Mouse (Mus musculus) cerebellum, postnatal 14 days (tissue): ENCODE results near the gene Mrgpre.

ENCODE experiments used
- DNase-seq, 2 experiments: peaks; one replicate each; pipeline ENCODE4 v3.0.0; 2021; ENCODE audit warnings: mixed read lengths in 2 of 2

Mrgpre gene

DNA sequence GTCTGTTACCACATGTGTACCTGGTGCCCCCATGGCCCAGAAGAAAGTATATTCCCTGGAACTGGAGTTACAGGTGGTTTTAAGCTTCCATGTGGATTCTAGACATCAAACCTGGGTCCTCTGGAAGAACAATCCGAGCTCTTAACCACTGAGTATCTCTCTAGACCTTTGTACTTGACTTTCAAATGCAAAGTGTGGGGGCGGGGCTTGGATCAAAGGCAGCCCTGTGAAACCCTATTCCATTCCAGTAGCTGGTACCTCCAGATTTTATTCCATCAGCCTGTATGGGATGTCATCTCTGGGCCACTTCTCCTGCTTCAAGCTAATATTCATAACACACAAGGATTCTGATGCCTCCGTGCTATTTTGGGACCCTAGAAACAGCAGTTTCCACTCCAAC is 8.2 kb downstream of the Mrgpre start:
- DNase-seq: no peak

DNA sequence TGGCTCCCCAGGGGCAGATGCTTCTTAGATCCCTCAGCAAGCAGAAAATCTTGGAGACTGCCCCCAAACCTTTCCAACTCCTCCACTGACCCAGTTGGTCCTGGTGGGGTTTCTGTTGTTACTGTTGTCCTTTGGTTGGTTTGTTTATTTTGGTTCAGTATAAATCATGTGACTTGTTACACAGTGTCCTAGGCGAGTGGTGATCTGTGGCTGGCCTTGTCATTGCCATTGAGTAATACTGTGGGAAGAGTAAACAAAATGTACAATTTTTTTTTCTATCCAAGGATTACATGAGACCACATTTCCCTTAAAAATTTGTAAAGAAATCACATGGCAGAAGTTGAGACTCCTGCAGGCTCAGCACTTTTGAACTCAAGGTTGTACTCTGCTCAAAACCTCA is 14.8 kb downstream of the Mrgpre start:
- no peak for DNase-seq

DNA sequence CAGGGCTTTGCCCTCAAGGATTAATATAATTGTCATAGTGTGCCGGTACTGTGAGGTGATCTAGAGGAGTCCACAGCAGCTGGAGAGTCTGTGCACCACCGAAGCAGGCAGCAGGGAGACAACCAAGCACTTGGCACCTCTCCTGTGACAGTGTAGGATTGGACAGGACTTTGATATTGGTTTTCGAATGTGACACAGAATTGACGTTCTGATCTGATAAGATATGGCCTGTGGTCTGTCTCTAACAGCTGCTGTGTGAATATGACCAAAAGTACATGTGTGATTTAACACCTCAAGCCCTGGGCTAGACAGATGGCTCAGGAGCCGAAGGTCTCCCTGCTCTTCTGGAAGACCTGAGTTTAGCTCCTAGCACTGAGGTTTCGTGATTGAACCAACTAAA is 16.0 kb downstream of the Mrgpre start:
- no peak for DNase-seq

DNA sequence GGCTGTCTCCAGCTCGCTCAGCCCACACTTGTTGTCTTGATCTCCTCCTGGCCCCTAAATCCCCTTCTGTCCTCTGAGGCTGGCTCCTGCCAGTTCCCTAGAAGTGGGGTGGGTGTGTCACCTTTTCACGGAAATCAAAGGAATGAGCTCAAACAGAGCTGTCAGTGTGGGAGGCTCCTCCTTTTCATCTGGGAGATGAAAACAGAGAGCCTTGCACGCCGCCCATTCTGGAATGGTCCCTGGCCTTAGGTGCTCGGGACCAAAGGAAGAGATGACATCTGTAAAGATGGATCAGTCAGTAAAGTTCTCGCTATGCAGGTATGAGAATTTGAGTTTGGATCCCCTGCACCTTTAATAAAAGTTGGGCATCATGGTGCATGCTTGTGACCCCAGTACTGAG is 17.4 kb downstream of the Mrgpre start, which contains the start of gene Mrgprg:
Gene Mrgprg, minus strand, starts transcription at position 101 of the 400 bp plus-strand sequence.
- no peak for DNase-seq

DNA sequence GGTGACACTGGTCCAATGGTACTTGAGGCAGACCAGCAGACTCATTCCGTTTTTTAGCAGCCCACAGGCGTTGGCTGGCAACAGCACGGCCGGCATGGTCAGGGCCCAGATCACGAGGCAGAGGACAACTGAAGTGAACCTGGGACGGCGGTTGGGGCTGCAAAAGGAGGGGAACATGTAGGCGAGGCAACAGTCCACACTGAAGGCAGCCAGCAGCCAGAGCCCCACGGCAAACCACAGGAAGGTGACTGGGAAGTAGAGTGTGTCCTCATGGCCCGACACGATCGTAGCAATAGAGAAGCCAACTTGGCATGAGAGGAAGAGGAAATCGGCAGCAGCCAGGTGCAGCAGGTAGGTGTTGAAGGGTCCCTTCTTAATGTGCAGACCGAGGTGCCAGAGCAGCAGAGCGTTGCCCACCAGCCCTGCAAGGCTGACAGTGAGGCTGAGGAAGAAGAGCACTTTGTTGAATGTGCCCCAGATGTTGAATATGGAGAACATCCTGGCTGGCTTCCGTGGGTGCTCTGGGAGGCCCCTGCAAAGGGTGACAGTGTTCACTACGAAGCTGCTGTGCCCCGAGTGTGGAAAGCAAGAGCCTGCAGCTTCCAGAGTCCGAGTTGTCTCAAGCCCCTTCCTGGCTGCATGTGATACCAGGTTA is 19.3 kb downstream of the Mrgpre start:
- DNase-seq: no peak

DNA sequence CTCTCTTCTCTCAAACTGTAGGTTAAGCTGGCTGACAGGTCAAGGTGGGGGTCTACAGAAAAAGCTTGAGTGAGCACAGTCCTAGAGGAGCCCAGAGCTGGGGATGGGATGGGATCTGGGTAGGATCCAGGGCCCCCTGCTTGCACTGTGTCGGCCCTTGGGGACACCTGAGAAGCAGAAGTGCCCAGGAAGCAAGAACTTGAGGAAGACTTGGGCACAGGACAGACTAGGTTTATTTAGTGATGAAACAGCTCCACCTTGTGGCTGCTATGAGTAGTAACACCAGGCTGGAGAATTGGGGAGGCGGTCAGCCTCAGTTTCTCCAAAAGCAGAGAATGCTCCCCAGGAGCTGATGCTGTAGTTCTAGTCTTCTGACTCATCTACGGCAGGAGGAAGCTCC is 20.5 kb downstream of the Mrgpre start:
- peak; percentile 50 to 59 for DNase-seq

DNA sequence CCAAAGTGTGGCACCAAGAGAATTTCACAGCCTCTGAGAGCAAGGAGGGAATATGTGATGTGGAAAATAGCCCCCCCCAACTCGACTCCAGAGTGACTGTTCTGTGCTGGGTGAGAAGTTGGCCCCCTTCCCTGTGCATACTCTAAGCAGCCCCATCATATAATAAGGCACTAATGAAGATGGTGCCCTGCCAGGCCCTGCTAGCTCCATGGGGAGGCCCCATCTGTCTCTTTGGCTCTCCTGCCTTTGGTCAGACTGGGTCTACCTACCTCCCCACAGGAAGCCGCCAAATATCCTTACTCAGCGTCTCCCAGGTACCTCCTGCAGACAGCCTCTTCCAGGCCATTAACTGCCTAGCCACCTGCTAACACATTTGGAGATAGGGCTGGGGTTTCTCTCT is 25.3 kb downstream of the Mrgpre start:
- peak; percentile 78 to 92 for DNase-seq

DNA sequence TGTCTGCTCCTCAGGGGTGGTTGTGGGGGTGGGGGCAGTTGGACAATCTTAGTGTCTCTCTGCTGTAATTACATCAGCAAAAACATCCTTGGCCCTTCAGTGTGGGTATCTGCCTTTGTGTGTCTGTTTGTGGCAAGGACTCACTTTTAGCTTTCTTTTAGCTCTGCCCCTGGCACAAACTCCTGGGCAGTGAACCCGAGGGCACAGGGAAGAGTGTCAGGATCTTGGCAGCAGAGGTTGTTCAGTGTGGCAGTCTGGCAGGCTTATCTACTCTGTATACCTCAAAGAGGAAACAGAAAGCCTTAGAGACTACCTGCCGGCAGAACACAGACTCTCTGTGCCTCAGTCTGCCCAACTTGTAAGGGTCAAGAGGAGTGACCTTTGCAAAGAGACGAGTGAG is 26.6 kb downstream of the Mrgpre start:
- DNase-seq: no peak

DNA sequence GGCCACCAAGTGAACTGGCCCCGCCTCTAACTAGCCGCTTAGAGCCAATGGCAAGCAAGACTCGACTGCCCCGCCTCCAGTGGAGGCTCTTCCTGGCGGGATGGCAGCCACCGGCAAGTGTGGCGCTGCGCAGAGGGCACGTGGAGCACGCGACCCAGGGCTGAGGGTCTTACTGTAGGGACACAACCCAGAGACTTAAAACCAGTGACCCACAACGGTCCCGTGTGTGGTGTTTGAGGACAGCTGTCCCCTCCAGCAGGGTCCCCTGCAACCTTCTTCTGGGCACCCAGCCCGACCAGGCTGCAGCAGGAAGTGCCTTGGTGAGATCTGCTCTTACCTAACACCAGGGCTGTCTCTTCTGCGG is 27.3 kb downstream of the Mrgpre start:
- peak; percentile 67 to 73 for DNase-seq

DNA sequence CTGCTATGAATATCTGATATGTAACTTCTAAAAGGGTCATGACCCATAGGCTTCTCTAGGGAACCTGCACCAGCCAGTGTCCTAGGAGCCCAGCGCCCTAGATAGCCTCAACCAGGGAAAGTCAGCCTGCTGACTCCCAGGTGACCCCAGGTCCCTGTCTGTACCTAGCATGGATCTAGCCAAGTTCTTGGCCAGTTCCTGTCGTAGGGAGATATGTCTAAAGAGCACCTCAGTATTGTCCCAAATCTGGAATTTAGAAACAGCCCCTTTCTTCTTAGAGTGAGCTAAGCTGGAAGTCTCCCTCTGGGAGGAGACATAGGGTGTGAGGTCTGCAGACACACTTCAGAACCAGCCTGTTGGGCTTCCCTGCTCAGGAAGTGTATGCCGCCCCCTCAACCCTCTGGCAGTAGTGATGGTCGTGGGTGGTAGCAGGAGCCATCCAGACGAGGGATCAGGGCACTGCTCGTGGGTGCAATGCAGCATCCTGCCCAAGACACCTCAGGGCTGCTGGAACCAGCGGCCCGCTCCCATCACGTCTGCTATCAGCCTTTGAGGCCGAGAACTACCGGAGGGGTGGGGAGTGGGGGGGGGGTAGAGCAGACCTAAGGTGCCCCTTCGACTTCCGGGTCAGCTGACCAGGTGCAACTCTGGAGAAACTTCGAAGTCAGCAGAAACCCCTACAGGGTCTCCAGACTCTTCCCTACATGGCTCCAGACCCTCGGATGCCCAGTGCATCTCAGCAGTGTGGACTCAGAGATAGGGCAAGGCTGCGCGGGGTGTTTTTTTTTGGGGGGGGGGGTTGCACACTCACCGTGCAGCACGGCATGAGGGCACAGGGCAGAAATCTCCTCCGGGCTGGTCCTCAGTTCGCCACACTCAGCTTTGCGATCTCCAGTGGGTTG is 27.9 kb downstream of the Mrgpre start, which contains the start of gene Osbpl5:
Gene Osbpl5, minus strand, starts transcription at position 861 of the 902 bp plus-strand sequence.
- DNase-seq: no peak

DNA sequence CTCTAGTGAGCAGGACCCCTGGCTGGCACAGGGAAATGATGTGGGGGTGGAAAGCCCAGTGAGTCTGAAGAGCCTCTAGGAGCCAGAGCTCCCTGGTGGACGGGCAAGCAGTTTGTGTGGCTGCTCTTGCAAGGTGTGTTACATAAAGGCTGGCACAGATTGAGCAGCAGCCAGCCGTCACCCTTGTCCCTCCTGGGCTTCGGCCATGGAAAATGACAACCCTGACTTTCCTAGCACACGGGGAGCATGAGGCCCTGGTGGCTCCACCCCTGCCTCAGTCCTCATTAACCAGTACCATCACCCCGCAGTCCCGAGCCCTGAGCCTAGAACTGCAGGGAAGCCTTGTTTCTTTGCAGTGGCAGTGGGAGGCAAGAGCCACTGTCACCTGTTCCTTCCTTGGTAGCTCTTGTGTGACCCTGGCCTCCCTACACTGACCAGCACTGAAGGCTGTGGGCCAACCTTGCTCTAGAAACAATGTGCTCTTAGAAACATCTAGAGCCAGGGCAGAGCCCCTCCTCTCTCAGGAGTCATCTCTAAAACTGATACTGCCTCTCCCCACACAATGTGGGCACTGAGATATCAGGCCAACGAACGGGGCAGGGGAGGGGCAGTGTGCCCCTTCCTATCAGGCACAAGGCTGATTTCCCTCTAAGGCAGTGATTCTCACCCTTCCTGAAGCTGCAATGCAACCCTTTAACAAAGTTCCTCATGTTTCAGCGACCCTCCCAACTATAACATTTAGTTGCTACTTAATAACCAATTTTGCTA is 28.8 kb downstream of the Mrgpre start:
- DNase-seq: no peak

DNA sequence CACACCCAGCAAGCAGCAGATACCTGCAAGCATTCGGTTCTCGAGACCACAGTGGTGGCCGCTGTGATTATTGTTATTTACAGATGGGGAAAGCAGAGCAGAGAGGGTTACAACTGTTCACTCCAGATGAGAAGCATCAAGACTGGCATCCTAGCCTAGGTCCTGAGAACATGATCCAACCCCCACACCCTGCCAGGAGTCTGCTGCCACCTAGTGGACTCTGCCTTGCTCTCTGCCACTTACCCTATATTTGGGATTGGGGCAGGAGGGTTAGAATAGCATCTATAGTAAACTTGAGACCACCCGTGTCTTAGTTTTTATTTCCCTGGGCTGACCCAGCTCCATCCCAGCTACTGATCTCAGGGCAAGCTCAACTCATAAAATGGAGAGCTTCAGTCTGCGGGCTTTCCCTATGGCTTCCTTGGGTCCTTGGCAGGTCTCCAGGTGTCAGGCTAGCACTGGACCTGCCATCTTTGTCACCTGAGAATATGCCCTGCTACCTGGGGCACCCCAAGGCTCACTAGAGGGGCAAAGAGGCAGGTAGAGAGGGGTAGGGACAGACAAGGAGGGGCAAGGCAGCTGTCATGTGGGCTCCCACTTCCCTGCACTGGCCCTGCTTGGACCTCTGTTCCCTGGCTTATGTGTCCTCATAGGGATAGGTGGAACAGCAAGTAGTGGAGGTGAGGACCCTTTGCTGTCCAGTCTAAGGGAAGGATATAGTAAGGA is 30.1 kb downstream of the Mrgpre start:
- DNase-seq: peak; percentile 70 to 81

DNA sequence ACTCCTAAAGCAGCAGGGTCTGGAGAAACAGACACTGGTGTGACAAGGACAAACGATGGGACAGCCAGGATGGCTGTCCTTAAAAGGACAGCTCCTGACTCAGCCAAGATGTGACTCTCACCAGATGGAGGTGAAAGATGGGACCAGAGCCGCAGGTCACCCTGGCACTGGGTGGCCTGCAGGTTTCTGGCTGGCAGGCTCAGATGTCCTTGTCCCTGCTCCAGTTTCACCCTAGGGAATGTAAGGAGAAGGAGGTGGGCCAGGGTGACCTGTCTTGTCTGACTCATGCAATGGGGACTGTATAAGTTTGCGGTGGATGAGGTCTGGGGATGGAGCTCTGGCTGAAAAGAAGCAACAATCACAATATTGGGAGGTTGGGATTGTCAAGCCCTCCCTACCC is 31.7 kb downstream of the Mrgpre start:
- DNase-seq: peak in 1 of 2 experiments; percentile 36

DNA sequence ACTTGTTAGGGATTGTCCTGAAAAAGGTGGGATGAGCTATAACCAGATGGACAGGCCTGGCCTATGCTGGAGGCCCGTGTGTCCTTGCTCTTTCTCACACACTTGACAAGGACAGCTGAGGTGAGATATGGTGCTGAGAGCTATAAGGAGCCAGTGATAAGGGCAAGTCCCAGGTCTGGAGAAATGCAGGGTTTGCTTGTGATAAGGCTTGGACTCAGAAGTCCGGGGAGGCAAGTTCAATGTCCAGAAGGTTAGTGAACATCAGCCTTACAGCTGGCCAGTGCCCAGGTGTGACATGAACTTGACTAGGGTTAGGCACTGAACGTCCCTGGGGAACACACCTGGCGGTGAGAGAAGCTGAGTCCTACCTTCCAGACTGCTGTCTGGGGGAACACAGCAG is 32.2 kb downstream of the Mrgpre start:
- no peak for DNase-seq

DNA sequence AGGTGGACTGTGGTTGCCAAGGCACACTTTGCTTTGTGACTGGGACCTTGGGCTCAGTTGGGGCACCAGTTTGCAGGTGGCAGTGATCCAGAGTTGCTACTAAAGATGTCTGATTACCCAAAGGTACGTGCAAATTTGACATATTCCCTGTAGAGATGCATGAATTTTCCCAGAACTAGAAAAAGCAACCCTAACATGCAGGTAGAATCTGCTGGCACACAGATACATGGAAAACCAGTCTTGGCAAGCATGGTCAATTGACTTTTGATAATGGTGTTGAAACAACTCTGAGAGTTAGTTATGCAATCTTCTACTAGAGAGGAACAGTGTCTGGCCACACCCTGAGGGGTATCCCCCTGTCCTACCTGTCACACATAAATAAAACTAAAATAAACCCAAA is 32.9 kb downstream of the Mrgpre start:
- no peak for DNase-seq

DNA sequence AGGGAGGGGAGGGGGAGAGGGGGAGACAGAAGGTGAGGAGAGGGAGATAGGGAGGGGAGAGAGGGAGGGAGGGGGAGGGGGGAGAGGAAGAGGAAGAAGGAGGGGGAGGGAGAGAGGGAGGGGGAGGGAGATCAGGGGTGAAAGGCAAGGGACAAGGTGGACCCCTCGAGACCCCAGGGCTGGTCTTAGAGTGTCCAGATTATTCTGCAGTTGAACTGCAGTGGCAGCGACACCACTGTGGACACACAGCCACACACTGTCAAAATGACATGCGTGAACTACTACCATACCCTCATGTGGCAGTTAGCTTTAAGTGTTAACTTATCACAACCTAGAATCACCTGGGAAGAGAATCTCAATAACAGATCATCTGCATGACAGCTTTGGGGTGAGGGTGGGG is 35.3 kb downstream of the Mrgpre start:
- DNase-seq: no peak

DNA sequence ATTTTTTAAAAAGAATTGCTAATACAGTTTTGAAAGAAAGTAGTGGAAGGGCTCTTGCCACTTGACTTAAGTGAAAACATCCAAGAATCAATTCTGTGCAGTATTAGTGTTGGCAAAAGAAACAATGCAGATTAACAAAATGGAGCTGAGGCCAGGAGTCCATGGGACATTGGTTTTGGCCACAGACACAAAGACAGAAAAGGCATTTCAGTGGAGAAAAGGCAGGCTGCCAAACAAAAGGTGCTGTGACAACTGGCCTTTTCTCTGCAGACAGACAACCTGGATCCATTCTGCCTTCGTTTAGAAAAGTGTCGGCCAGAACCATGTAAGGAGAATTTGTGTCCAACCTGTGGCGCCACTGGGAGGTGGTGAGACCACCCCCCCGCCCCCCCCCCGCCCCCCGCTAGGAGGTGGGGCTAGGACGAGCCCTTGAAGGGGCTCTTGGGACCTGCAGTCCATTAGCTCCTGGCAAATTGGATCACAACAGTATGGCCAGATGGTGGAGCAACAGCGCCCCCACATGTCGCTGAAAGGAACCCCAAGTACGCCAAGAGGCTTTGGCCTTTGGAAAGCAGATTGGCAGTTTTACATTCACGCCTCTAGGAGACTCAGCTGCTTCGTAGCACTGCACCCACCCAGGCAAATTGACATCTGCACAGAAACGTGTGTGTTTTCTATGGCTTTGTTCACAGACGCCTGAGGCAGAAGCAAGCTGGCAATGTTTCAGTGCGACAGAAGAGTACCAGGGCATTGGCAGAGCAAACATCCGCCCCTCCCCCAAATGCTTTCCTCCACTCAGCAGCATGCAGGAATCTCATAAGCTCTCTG is 36.0 kb downstream of the Mrgpre start:
- peak; percentile 94 to 96 for DNase-seq

DNA sequence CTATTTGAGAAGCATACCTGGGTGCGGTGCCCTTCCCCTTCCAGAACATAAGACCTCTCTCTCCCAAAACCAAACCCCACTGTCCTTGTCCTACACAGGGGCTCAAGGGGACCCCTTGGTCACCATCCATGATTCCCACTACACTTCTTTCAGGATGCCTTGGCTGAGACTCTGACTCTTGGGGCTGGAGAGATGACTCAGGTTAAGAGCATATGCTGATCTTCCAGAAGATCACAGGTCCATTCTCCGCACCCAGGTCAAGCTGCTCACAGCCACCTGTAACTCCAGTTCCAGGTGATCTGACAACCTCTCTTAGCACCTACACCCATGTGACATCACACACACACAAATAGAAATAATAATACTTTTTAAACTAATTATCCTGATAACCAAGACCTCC is 43.6 kb downstream of the Mrgpre start:
- no peak for DNase-seq

DNA sequence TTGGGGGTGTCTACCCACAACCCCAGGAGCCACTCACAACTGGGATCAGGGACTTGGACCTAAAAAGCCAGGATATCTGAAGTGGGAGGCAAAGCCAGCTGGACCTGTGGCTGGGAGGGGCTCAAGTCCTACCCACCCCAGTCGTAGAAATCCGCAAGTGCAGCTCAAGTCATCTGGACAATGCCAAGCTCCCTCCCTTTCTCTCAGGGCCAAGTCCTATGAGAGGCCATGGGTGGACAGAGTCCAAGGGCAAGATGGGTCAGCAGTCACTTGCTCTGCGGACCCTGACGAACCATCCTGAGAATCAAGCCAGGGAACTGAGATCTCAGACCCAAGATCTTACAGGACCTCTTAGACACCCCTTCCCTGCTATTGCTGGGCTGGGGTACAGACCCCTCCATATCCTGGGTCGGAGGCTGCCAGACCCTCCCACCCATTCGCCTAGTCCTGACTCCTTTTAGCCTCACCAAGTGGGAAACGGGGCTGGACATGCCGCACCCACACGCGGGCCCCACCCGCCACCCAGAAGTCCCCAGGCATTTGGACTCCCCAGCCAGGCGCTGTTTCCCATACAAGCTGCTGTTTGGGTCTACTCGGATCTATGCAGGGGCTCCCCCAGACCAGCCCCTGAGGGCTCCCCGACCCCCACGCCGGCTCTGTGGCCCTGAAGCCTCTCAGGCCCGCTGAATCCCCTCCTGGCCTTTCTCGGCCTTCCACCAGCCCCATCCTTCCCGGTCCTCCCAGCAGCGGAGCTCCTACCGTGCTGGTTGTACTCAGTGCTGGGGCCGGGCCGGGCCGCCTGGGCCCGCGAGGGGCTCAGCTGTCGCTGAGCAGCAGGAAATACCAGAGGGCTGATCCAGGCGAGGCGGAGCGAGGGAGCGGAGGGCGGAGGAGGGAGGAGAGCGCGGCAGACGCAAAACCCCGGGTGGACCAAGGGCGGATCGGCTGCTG is 44.5 kb downstream of the Mrgpre start:
- DNase-seq: peak; percentile 75 to 81

DNA sequence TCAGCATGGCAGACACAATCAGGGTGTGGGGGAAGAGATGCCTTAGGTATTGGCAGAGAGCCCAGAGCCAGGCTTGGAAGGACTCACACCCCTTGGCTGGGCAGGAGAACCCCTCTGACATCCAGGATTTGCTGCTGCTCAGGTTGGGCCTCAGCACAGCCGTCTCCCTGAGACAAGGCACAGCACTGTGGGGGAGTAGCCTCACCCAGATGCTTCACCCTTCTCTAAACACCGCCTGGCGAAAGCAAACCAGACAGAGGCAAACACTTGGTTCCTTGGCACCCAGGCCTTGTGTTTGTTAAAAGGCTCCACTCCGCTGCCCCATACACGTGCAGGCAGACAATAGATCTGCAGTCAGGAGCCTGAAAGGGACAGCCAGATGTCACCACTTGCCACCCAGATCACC is 45.7 kb downstream of the Mrgpre start:
- DNase-seq: peak; percentile 50 to 66

DNA sequence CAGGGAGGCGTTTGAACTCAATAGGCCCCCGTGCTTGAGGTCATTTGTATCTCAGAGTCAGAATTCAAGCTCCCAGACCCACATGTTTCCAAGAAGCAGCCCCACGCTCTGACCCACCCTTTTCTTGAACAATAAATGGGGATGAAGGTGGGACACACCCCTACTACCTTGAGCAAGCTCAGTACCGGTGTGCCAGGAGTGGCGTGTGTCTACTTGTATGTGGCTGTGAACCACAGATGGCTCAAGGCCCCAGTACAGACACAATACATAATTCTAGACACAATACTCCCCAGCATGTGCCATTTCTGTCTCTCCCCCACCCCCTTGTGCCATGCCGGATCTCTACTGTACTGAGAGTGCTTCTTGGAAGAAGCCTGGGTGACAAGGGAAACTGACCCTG is 46.1 kb downstream of the Mrgpre start:
- DNase-seq: no peak
